Mouse (Mus musculus) heart, postnatal 14 days (tissue): ENCODE measurements at regions not wholly inside any gene's neighbourhood (a gene's known extent, or its start where the extent isn't known, plus 50 kb on each side); places are given as distances from the start of the nearest gene placed in this dataset.

ENCODE experiments used
- DNase-seq, 2 experiments: peaks; one replicate each; pipeline ENCODE4 v3.0.0; 2021 to 2022
- intact Hi-C: fragments of 180-260 bp; cut with DNase I; formaldehyde crosslinking; loops from one replicate; pipeline ENCODE4 v1.15.1; 2025

DNA sequence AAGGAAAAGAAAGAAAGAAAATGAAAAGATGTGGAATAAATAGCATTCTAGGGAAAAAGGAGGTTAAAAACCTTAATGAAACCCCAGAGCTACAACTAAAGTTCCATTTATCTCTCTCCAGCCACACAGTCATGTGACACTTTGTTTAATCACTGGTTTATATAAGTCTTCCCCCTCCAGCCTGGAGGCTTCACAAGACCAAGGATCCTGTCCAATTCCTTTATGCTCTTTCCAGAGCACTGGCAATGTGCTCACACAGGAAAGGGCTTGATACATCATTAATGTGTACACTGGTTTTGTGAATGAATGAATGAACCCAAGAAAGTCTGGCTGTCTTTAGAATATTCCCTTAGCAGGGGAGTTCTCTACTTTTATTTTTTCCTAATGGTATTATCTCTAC is 221.1 kb upstream of the Xrcc4 start:
- intact Hi-C loops = no loop called here
- DNase-seq = no peak

DNA sequence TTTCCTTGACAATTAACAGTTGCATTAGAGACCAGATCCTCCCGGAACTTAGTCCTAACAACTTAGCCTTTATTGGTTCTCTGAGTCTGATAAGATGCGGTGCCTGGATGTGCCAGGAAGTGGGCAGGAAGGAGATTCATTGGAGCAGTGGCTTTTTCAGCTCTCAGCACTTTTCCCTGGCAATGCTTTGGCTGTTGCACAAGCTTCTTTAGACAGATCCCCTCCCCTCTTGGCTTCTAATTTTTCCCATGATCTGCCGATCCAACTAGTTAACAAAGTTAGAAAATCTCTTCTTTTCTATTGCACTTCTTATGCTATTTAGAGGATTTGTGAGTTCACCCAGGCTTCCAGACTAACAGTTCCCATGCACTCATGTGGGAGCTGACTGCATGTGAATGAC is 211.1 kb upstream of the Xrcc4 start:
- intact Hi-C loops = no loop called here
- peak in 1 of 2 experiments; percentile 5 for DNase-seq

DNA sequence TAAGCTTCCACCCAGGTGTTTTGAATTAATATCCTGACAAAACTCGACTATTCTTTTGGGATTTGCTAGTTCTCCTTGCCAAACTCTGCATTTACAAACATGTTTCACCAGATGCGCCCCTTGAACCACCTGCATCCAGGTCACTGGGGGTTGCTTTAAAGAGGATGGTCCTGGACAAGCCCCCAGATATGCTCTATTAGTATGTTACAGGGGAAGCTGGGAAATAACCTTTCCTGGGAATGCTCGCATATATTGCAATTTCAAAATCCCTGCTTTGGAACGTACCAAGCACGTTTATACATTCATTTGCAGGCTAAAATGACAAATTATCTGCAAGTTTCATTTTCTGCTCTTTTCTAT is 205.2 kb upstream of the Xrcc4 start:
- intact Hi-C loops = no loop called here
- no peak for DNase-seq

DNA sequence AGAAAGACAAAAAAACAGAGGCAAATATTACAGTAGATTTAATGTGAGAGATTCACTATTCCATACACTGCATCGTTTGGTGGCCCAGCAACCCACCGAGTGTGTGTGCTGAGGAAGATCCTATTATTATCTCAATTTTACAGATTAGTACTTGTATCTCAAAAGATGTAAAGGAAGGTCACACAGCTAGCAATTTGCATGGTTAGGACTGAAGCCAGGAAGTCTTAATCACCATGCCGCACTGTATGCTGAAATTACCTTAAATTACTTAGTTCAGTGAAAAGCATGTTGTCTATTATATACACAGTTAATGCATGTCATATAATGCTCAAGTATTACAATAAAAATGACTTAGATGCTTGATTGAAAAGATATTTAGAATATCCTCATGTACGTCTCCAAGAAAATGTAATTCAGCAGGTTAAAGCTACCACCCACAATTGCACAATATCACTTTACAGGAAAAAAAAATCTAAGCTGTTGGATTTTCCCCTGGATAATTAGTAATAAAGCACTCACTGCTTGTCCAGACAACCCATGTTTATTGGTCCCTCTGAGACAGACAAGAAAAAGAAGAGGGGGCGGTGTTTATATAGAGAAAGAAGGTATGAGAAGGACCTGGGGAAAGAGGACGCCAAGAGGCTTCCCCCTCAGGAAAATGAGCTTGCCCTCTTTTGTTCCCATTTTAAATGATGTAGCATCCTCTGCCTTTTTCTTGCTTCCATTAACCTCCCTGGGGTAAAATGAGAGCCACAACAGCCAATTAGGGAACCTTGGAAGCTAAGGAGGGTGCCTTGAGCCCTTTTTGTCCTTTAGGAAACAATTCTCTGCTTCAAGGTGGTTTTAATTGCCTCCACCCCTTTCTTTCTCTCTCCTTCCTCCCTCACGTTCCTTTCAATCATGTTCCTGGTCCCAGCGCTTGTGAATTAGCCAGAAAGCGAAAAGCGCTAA is 204.6 kb upstream of the Xrcc4 start:
- intact Hi-C loops = no loop called here

DNA sequence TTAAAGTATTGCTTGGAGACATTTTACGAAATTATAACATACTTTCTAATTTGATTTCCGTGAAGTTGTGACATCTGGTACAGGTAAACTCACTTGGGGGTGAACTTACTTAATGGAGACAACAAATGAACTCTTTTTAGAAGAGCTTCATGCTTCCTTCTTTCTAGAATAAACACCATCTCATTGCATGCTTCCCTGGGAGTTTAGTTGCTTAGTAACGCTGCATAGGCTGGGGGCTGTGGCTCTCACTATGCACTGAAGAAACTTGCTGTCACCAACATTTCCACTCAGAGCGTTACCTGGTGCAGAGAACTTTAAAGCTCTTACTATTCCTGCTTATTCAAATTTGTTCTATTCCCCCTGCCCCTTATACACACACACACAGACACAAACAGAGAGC is 203.5 kb upstream of the Xrcc4 start:
- intact Hi-C loops = no loop called here
- DNase-seq = no peak

More for the DNA sequence above, 204.6 kb upstream of the Xrcc4 start:
- DNase-seq = no peak

DNA sequence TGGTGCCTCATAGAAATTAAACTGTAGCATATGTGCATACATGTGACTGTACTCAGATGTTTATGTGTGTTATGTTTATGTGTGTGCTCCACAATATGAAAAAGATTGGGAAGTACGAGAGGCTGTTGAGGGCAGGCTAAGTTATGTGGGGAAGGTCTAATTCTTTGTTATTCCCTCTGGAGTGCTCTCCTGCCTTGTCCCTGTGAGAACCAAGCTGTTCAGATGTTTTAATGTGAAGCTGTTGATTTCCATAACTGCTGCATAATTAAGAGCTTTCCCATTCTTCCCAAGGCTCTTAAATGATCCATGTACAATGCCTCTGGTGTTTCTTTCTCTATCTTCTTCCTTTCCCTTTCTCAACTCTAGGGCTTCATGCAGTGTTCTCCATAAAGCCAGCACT is 202.7 kb upstream of the Xrcc4 start:
- intact Hi-C loops = no loop called here
- DNase-seq = no peak

DNA sequence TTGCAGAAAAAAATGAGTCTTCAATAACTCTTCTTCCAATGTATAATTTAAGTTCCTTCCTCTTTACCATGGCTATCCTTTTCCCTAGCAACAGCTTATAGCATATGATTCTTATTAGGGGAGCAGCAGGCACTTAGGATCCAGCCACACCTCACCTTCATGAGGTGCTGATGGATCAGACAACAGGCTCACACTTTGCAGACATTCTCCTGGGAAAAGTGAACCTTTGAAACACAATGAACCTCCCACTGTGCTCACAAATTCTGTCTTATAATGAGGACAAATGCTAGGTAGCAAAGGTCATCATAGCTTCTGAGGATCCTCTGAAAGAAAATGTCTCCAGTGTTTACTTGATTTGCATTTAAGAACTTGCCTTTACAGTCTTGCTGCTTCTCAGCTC is 191.6 kb upstream of the Xrcc4 start:
- DNase-seq = no peak
- intact Hi-C loops = no loop called here

DNA sequence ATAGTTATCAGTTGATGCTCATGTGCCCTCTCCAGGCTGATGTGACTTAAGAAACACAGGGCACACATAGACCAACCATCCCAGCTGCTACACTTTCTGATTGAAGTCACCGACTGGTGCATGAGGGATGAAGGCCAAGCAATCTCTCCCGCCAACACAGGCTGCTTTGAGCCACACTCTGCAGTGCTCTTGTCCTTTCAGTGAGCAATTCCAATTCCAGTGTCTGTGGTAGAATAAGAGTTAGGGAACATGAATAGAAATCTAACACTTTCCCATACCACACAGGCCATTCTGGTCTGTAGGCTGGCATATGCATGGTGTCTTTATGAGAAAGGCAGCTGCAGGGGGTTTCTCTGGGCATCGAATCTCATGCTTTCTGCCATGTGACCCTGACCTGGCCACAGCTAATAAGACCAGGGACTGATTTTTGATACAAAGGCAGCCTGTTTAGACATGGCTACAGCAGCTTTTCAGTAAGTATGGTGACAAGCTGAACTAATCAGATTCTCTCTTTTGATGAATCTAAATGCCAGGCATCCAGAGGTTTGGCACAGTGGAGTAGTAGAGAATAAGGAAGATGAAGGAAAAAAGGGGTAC is 190.5 kb upstream of the Xrcc4 start:
- DNase-seq = no peak
- intact Hi-C loops = no loop called here

DNA sequence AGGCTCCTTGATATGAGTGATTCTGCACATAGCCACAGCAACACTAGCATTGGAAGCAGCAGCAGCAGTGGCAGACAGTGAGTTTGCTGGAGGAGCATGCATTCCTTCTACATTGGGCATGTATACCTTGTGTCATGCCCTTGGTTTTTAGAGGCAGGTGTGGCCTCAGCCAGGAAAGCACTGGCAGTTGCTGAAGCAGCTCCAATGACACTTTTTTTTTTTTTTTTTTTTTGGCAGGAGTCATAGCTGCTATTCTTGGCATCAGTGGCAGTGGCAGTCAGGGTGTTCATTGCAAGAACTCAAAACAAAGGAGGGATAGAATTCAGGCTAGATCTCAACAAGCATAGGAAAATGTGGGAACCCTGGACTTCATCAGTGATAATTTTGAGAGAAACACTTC is 189.9 kb upstream of the Xrcc4 start:
- intact Hi-C loops = no loop called here
- peak; percentile 8 to 9 for DNase-seq

DNA sequence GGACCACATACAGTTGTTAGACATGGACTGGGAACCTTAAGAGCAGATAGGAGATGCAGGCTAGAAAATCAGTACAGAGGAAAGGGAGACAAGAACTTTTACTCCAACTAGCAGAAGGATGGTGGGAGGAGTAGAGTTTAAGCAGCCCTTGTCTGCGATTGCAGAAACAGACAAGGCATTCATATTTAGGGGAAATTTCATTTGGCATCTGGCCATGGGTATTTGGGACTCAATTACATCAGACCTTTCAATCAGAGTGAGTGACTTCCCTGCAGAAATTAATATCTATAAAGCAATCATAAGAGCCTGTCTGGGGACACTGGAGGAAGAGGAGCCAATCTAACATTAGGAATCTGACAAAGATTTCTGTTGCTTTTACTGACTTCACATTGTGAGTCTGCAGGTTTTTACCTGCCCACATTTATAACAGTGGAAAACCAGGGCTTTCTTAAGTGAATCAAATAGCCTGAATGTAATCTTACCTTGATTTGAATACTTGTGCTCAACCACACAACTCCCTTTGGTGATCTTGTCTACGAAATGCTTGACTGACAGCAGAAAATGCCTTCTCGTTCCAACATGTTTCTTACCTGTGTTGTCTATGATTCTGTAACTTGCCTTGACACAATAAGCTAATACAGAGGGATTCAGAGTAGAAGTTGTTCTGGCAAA is 169.8 kb upstream of the Xrcc4 start:
- intact Hi-C loops = no loop called here
- DNase-seq = no peak

DNA sequence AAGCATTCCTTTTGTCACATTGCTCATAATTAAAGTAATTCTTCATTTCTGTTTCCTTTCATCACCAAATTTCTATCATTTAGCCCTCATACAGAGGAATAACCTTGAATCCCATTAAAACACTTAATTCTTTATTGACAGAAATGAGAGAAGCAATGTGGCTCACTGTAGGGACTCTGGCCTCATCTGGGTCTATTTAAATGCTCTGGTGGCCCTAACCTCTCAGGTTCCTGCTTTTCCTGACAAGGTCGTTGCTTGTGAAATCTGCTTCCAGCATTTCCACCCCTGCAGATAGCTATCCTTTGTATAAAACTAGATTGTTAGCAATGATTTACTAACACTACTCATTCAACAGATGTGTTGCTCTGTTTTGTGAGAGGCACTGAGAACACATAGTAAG is 163.6 kb upstream of the Xrcc4 start:
- intact Hi-C loops = no loop called here
- DNase-seq = no peak

DNA sequence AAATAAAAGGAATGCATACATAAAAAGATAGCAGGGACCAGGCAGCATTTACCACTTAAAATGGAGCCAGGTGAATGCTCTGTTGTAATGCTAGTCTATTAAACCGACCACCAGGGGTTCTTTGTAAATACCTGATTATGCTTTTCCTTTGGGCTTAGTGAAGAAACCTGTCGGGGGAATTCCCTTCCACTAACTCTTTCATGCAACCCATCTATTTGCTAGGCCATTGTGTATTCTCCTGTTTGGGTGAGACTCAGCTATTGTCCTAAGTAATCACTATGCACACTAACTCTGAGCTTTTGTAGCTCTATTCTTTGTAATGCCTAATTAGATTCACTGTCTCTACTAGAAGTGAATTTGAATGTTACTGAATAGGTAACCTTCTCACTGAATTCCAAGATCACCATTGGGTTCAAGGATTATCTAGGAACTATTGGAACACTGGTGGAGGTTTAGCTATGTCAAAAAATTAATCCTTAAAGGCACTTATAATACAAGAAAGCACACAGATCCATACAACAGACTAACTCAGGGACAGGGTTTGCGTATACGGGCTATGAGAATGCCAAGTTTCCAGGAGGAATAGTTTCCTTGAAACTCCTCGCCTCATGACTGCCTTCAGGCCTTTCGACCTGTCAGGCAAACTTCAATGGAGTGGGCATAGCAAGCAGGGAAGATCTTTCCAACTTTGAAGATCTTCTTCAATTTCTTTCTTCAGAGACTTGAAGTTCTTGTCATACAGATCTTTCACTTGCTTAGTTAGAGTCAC is 156.8 kb upstream of the Xrcc4 start:
- DNase-seq = no peak
- intact Hi-C loops = no loop called here

DNA sequence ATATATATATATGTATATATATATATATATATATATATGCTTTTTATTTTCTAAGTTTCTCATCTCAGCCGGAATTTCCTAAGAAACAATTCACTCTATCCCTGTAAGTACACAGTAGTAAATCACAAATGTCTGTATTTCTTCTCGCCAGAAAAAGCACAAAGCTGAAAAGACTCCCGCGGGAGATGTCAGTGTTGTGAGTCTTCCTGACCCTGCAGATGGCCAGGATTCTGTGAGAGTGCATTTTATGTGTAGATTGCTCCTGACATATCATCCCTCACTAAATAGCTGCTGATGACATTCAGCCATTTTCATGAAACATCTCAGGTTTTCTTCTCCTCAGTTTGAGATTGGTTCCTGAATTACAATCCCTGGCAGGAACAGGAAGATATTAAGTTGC is 148.9 kb upstream of the Xrcc4 start:
- DNase-seq = no peak
- intact Hi-C loops = no loop called here

DNA sequence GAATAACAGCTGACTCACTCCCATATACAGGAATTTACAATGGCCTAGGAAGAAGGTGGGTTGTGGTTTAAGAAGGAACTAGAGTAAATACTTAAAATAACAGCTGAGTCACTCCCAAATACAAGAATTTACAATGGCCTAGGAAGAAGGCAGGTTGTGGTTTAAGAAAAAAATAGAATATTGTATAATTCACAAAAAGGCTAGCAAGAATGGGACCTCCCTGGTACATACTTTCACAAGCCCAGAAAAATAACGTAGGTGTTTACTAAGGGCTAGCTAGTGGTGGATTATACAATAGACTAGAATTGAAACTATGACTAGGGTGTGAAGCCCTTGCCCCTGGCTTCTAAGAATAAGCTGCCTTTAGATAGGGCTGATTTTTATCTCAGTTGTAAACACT is 144.6 kb upstream of the Xrcc4 start:
- intact Hi-C loops = no loop called here
- DNase-seq = no peak

DNA sequence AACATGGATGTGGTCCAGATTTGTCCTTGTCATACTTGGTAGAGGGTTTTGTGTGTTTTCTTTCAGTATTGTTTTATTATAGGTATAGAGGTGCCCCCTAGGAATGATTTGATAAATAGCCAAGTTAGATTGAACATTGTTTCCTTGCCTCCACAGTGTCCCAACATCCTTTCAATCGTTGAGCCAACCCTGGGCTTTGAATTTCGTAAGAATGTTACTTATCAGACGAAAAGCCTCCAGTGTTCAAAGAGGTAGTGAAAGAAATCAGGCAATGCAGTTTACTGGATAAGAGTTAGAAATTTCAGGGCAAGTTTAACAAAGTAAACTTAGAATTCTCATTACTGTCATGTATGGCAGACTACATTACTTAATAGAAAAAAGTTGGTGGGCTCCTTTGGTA is 144.2 kb upstream of the Xrcc4 start:
- no peak for DNase-seq
- intact Hi-C loops = no loop called here

DNA sequence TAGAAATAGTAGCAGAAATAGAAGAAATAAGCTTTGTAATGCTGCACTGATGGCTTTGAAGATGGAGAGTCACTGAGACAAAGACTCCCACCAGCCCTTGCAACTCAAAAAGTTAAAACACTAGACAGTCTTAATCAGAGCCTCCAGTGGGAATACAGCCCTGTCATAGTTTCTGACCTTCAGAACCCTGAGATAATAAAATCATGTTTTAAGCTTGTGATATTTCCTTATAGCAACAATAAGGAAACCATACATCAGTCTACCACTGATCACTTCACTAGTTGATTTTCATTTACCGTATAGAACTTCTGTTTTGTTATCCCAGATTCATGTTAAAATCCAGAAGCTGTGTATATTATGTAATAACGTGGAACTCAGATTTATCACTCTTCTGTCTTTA is 139.7 kb upstream of the Xrcc4 start:
- intact Hi-C loops = no loop called here
- no peak for DNase-seq

DNA sequence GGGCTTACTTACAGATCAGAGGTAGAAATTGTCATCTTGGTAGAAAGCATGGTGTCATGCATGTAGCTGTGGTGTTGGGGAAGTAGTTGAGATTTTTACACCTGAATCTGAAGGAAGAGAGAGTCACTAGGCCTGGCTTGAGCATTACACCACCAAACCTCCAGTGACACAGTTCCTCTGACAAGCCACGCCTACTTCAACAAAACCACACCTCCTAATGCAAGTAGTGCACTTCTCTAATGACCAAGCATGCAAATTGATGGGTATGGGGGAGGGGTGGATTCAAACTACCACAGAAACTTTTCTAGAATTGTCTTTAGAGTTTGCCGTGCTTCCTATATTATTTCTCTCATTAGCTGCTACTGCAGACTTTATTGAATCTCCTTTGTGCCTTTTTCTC is 136.8 kb upstream of the Xrcc4 start:
- DNase-seq = no peak
- intact Hi-C loops = no loop called here

DNA sequence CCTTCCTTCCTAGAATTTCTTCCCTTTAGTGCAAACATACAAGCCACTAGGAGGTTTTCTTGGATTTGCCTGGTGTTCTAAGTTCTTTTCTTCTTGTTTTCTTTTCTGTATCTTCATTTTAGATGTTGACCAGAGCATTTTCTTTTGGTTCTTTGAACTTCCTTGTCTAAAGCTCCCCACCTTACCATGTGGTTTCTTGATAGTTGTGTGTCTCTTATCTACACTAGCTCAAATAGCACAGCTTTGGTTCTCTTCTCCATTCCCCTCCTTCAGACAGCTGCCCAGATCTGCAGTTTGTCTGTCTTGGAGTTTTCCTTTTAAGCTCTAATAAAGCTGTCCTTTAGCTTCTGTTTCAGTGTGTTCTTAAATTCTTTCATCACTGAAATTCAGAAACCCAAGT is 123.0 kb upstream of the Xrcc4 start:
- intact Hi-C loops = no loop called here
- no peak for DNase-seq

DNA sequence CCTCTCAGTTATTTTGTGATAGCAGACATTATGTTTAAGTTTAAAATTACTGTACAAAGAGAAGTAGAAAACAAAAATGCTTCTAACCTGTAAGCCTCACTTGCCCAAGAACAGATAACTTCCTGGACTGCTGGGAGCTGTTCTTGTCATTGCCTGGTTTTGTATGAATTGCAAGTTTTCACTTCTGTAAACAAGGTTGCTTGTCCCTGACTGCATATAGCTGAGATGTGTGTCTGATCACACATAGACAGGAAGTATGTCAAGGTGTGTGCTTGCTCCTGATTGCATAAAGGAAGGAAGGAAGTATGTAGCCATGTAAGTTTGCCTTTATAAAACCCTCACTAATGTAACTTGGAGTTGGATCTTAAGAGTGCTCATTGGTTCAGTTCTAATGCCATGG is 118.5 kb upstream of the Xrcc4 start:
- intact Hi-C loops = no loop called here
- no peak for DNase-seq
